Mouse (Mus musculus): Measurements from ENCODE around the gene Gm10217.

GRCm38 (mm10) chr8:9899199-9899598, 35.1 kb downstream of the Gm10217 start:
- no peak for TF ChIP-seq CTCF (IDR thresholded peaks at IDR 0.05; ENCODE audit: insufficient read depth, low read depth, low read length)
- TF ChIP-seq POLR2A (IDR thresholded peaks at IDR 0.05; ENCODE audit: insufficient read depth, low read depth, low read length) = no peak
